Mouse (Mus musculus): ENCODE results near the gene Hmgb1.

The Hmgb1 gene

DNA sequence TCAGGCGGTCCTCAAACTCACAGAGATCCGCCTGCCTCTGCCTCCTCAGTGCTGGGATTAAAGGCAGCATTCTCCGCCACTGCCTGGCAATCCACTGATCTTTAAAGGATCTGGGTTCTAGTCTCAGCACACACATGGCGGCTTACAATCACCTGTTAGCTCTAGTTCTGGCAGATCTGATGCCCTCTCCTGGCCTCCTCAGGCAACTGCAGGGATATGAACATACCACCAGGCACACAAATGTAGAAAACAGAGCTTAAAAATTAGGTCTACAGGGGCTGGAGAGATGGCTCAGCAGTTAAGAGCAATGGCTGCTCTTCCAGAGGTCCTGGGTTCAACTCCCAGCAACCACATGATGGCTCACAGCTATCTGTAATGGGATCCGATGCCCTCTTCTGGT lies 112.7 kb downstream of the Hmgb1 start:
- peaks cover 17% of the 10 kb centered on the region for H3K27me3 ChIP-seq (ENCODE audit: insufficient read depth, low read length)
- peaks cover 15% of the 10 kb centered on the region for H3K9me3 ChIP-seq (ENCODE audit: low read length)
- peaks cover 21% of the 10 kb centered on the region for H3K4me1 ChIP-seq (replicated peaks; ENCODE audit: low read depth, low read length)
- H3K36me3 ChIP-seq (ENCODE audit: insufficient read depth, low read length), result no peaks in the 10 kb centered on the region
- H3K4me3 ChIP-seq (replicated peaks; ENCODE audit: low read length), result no peak overlapping the region
- TF ChIP-seq POU5F1 (IDR thresholded peaks at IDR 0.05; ENCODE audit: borderline replicate concordance, low read length) (no peak), NANOG (IDR thresholded peaks at IDR 0.05; ENCODE audit: borderline replicate concordance, low read length) (no peak), CTCF (conservative IDR thresholded peaks at IDR 0.05; ENCODE audit: low read length) (peak; percentile 85)

GRCm38 (mm10) chr5:149068745-149069144 lies 115.5 kb downstream of the Hmgb1 start:
- TF ChIP-seq NANOG (IDR thresholded peaks at IDR 0.05; ENCODE audit: borderline replicate concordance, low read length) (no peak), POU5F1 (IDR thresholded peaks at IDR 0.05; ENCODE audit: borderline replicate concordance, low read length) (no peak), CTCF (conservative IDR thresholded peaks at IDR 0.05; ENCODE audit: low read length) (no peak)
- H3K4me3 ChIP-seq (replicated peaks; ENCODE audit: low read length), result peak overlapping the region; percentile 48
- no peaks in the 10 kb centered on the region for H3K36me3 ChIP-seq (ENCODE audit: insufficient read depth, low read length)
- no peaks in the 10 kb centered on the region for H3K9me3 ChIP-seq (ENCODE audit: low read length)
- H3K4me1 ChIP-seq (replicated peaks; ENCODE audit: low read depth, low read length), result peaks cover 26% of the 10 kb centered on the region
- H3K27me3 ChIP-seq (ENCODE audit: insufficient read depth, low read length), result peaks cover 30% of the 10 kb centered on the region

DNA sequence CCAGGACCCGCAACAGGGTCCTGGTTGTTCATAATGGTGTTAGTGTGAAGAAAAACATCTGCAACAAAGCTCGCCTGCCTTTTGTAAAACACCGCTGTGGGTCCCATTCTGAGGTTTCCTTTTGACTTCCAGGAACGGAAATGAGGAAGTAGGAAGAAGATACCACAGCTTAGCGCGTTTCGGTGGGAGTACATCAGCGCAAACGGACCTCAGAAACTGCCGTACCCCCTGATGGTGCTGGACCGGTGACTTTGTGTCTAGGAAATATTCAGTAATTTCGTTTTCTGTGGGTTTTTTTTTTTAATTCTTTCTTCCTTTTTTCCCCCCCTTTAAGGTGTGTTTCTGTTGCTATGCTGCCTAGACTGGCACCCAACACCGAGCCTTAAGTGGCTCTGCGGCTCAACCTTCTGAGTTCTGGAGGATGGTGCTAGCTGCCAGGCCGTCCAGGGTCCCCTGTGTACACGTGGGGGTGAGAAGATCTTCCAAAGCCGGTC lies 116.0 kb downstream of the Hmgb1 start:
- TF ChIP-seq CTCF (conservative IDR thresholded peaks at IDR 0.05; ENCODE audit: low read length), result no peak
- no peak for TF ChIP-seq POU5F1 (IDR thresholded peaks at IDR 0.05; ENCODE audit: borderline replicate concordance, low read length)
- no peak for TF ChIP-seq NANOG (IDR thresholded peaks at IDR 0.05; ENCODE audit: borderline replicate concordance, low read length)
- Histone ChIP-seq H3K4me1 (replicated peaks; ENCODE audit: low read depth, low read length) (peaks cover 26% of the 10 kb centered on the region), H3K36me3 (ENCODE audit: insufficient read depth, low read length) (no peaks in the 10 kb centered on the region), H3K9me3 (ENCODE audit: low read length) (no peaks in the 10 kb centered on the region), H3K27me3 (ENCODE audit: insufficient read depth, low read length) (peaks cover 35% of the 10 kb centered on the region), H3K4me3 (replicated peaks; ENCODE audit: low read length) (peak overlapping the region; percentile 48)

DNA sequence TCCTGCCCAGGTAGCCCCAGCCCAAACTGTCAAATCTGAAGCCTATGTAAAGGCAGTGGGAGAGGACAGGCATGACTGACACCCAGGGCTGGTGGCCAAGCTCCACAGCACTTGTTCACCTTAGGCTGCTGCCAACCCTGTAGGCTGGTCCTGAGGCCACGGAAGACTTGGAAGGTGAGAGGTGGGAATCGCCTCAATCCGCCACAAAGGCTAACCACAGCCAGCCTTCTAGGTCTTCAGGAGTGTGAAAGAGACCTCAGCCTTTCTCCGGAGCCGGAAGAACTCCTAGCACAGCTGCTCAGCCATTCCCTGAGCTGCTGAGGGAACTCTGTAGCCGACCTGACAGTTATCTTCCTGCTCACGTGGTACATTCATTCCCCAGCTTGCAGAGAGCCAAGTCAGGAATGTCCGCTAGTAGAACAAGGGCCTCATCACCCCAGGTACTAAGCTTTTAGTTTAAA lies 116.8 kb downstream of the Hmgb1 start:
- TF ChIP-seq NANOG (IDR thresholded peaks at IDR 0.05; ENCODE audit: borderline replicate concordance, low read length) (no peak), CTCF (conservative IDR thresholded peaks at IDR 0.05; ENCODE audit: low read length) (no peak), POU5F1 (IDR thresholded peaks at IDR 0.05; ENCODE audit: borderline replicate concordance, low read length) (no peak)
- H3K4me3 ChIP-seq (replicated peaks; ENCODE audit: low read length), result peak overlapping the region; percentile 48
- no peaks in the 10 kb centered on the region for H3K36me3 ChIP-seq (ENCODE audit: insufficient read depth, low read length)
- peaks cover 35% of the 10 kb centered on the region for H3K27me3 ChIP-seq (ENCODE audit: insufficient read depth, low read length)
- no peaks in the 10 kb centered on the region for H3K9me3 ChIP-seq (ENCODE audit: low read length)
- peaks cover 26% of the 10 kb centered on the region for H3K4me1 ChIP-seq (replicated peaks; ENCODE audit: low read depth, low read length)

- TF ChIP-seq NANOG (IDR thresholded peaks at IDR 0.05; ENCODE audit: borderline replicate concordance, low read length) (no peak), POU5F1 (IDR thresholded peaks at IDR 0.05; ENCODE audit: borderline replicate concordance, low read length) (no peak), CTCF (conservative IDR thresholded peaks at IDR 0.05; ENCODE audit: low read length) (no peak)
- Histone ChIP-seq H3K4me1 (replicated peaks; ENCODE audit: low read depth, low read length) (peaks cover 14% of the 10 kb centered on the region), H3K4me3 (replicated peaks; ENCODE audit: low read length) (no peak overlapping the region)
Measured at GRCm38 (mm10) chr5:149062833-149063232, 121.5 kb downstream of the Hmgb1 start.

GRCm38 (mm10) chr5:149053352-149054168 lies 130.7 kb downstream of the Hmgb1 start:
- no peak for TF ChIP-seq CTCF (conservative IDR thresholded peaks at IDR 0.05; ENCODE audit: low read length)
- TF ChIP-seq NANOG (IDR thresholded peaks at IDR 0.05; ENCODE audit: borderline replicate concordance, low read length), result no peak
- no peak for TF ChIP-seq POU5F1 (IDR thresholded peaks at IDR 0.05; ENCODE audit: borderline replicate concordance, low read length)
- no peaks in the 10 kb centered on the region for H3K9me3 ChIP-seq (ENCODE audit: low read length)
- H3K4me1 ChIP-seq (replicated peaks; ENCODE audit: low read depth, low read length), result peaks cover 36% of the 10 kb centered on the region
- peak overlapping the region; percentile 93 for H3K4me3 ChIP-seq (replicated peaks; ENCODE audit: low read length)
- peaks cover 26% of the 10 kb centered on the region for H3K36me3 ChIP-seq (ENCODE audit: insufficient read depth, low read length)
- no peaks in the 10 kb centered on the region for H3K27me3 ChIP-seq (ENCODE audit: insufficient read depth, low read length)

More at GRCm38 (mm10) chr5:149062833-149063232, 121.5 kb downstream of the Hmgb1 start:
- peaks cover 30% of the 10 kb centered on the region for H3K27me3 ChIP-seq (ENCODE audit: insufficient read depth, low read length)
- no peaks in the 10 kb centered on the region for H3K9me3 ChIP-seq (ENCODE audit: low read length)
- H3K36me3 ChIP-seq (ENCODE audit: insufficient read depth, low read length), result no peaks in the 10 kb centered on the region

DNA sequence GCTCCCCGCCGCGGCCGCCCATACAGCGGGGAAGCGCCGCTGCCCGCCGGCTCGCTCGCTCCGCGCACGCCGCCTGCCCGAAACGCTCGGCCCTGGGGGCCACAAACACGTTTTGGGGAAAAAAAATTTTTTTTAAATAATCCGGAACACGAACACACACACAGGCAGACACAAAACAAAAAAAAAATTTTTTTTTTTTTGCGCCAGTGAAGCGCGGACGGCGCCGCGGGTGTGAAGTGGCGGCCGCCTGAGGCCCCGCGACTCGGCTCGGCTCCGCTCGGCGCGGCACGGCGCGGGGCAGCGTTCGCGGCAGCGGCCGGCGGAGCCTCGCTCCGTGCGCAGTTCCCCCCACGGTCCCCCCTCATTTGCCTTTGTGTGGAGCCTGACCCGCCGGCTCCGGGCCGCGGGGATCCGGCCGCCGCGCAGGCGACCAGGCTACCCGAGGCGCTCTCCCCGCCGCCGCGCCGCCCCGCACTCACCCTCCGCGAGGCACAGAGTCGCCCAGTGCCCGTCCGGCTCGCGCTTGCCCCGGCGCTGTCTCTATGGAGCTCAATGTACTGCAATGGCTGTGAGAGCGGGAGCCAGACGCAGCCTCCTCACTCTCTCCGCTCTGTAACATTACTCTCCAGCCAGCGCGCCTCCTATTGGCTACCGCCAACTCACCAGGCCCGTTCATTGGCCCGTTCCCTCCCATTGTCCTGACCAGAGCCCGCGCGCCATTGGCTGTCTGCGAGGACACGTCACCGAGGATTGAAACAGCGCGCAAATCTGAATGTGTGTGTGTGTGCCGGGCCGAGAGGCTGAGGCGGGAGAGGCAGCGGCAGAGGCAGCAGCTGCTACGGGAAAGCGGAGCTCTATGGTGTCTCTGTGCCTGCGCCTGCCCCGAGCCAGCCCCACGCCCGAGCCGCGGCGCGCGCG lies 131.6 kb downstream of the Hmgb1 start:
- Histone ChIP-seq H3K27me3 (ENCODE audit: insufficient read depth, low read length) (no peaks in the 10 kb centered on the region), H3K36me3 (ENCODE audit: insufficient read depth, low read length) (peaks cover 26% of the 10 kb centered on the region), H3K4me3 (replicated peaks; ENCODE audit: low read length) (peak overlapping the region; percentile 93), H3K9me3 (ENCODE audit: low read length) (no peaks in the 10 kb centered on the region), H3K4me1 (replicated peaks; ENCODE audit: low read depth, low read length) (peaks cover 36% of the 10 kb centered on the region)
- TF ChIP-seq CTCF (conservative IDR thresholded peaks at IDR 0.05; ENCODE audit: low read length), result no peak
- no peak for TF ChIP-seq NANOG (IDR thresholded peaks at IDR 0.05; ENCODE audit: borderline replicate concordance, low read length)
- TF ChIP-seq POU5F1 (IDR thresholded peaks at IDR 0.05; ENCODE audit: borderline replicate concordance, low read length), result no peak
